Mouse (Mus musculus) CD4-positive, CD25-positive, alpha-beta regulatory T cell, adult 2 months (primary cell): Measurements from ENCODE around the gene Pole2.

Source experiments
- DNase-seq: peaks from one replicate; pipeline ENCODE4 v3.0.0-alpha.2; 2012; ENCODE audit warnings: low read depth, low spot score

Pole2 gene

GRCm38 (mm10) chr12:69227776-69228466 is at the start of gene Pole2:
Gene Pole2 (minus strand): TSS chr12:69228195.
- peak; percentile 90 for DNase-seq

GRCm38 (mm10) chr12:69268956-69269355 is 41.0 kb upstream of the Pole2 start:
- DNase-seq = no peak

GRCm38 (mm10) chr12:69267956-69268632 is 40.1 kb upstream of the Pole2 start:
- no peak for DNase-seq

- DNase-seq = no peak
These were observed 37.0 kb upstream of the Pole2 start for GRCm38 (mm10) chr12:69265031-69265430.

- DNase-seq = no peak
These were observed 34.3 kb upstream of the Pole2 start for GRCm38 (mm10) chr12:69262251-69262650.

- peak; percentile 84 for DNase-seq
These were observed 29.8 kb upstream of the Pole2 start for GRCm38 (mm10) chr12:69257836-69258235.

- DNase-seq = no peak
These were observed 25.8 kb upstream of the Pole2 start for GRCm38 (mm10) chr12:69253806-69254205.

- no peak for DNase-seq
These were observed 22.8 kb upstream of the Pole2 start for GRCm38 (mm10) chr12:69250756-69251155.

GRCm38 (mm10) chr12:69249766-69250165 is 21.8 kb upstream of the Pole2 start:
- DNase-seq = no peak

- DNase-seq = peak; percentile 74
These were observed 13.9 kb upstream of the Pole2 start for GRCm38 (mm10) chr12:69241771-69242431.

GRCm38 (mm10) chr12:69241405-69241770 is 13.4 kb upstream of the Pole2 start:
- DNase-seq = no peak

- no peak for DNase-seq
These were observed 12.9 kb upstream of the Pole2 start, which contains the start of gene Klhdc1 for GRCm38 (mm10) chr12:69240876-69241275. Gene Klhdc1 (plus strand): TSS chr12:69241176.

- no peak for DNase-seq
These were observed 10.3 kb upstream of the Pole2 start for GRCm38 (mm10) chr12:69238284-69238683.

- no peak for DNase-seq
These were observed 7.8 kb upstream of the Pole2 start for GRCm38 (mm10) chr12:69235782-69236181.

GRCm38 (mm10) chr12:69229251-69229650 is 1.3 kb upstream of the Pole2 start:
- DNase-seq = peak; percentile 81

- no peak for DNase-seq
These were observed 7.2 kb downstream of the Pole2 start for GRCm38 (mm10) chr12:69220613-69221277.

GRCm38 (mm10) chr12:69216587-69216986 is 11.4 kb downstream of the Pole2 start:
- no peak for DNase-seq

- DNase-seq = no peak
These were observed 12.8 kb downstream of the Pole2 start for GRCm38 (mm10) chr12:69215000-69215785.

GRCm38 (mm10) chr12:69214393-69214792 is 13.6 kb downstream of the Pole2 start:
- no peak for DNase-seq

- no peak for DNase-seq
These were observed 14.7 kb downstream of the Pole2 start for GRCm38 (mm10) chr12:69213186-69213777.

GRCm38 (mm10) chr12:69211057-69211456 is 16.9 kb downstream of the Pole2 start:
- peak; percentile 54 for DNase-seq
